13 mouse cellular contexts compared by ENCODE assay signal in the genomic region with DNA sequence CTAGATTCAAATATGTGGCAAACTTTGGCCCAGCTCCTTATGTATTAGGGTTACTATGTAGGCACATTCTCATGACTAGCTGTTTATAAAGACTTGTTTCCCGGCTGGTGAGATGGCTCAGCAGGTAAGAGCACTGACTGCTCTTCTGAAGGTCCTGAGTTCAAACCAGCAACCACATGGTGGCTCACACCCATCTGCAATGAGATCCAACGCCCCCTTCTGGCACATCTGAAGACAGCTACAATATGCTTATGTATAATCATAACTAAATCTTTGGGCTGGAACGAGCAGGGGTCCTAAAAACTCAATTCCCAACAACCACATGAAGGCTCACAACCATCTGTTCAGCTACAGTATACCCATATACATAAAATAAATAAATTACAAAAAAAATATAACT. TPM values are rescaled to one million over a fixed set of nuclear protein-coding genes. Genes with fewer than 3 reads are reported as not detected.
A peak's percentile ranks its signal among the peaks of the same experiment; 100 is the strongest.
DNase-seq lines count a peak whose midpoint lies in the region; ATAC-seq and TF ChIP-seq lines count a peak whose summit lies in the region.
"Had no signal": no experiment of that assay in that cellular context is flagged by ENCODE, and none has a peak within 500 bp of the region (broad histone marks: within the 10 kb centered on the region; RNA-seq: fewer than 3 reads in every experiment).

No protein-coding gene starts in this region.

- H3K4me2 ChIP-seq in heart, postnatal 0 days (ENCODE audit: low read depth, low read length), result no peak overlapping the region
- H3K4me2 ChIP-seq in midbrain, postnatal 0 days (ENCODE audit: low read depth, low read length, poor library complexity, severe bottlenecking), result no peak overlapping the region
- no peak overlapping the region for H3K4me2 ChIP-seq in midbrain, embryonic 13.5 days (replicated peaks)
- H3K4me2 ChIP-seq in neural tube, embryonic 15.5 days, result no peak overlapping the region
- H3K4me2 ChIP-seq: heart, embryonic 11.5 days had no signal

- H3K4me3 ChIP-seq in heart, postnatal 0 days (ENCODE audit: low read depth, low read length), result no peak overlapping the region
- no peak overlapping the region for H3K4me3 ChIP-seq in midbrain, postnatal 0 days (ENCODE audit: low read depth, low read length)
- H3K4me3 ChIP-seq in midbrain, embryonic 13.5 days (replicated peaks), result no peak overlapping the region
- H3K4me3 ChIP-seq in E14TG2a.4 (replicated peaks; ENCODE audit: low read length), result no peak overlapping the region
- H3K4me3 ChIP-seq in neural tube, embryonic 15.5 days (replicated peaks), result no peak overlapping the region

- peaks cover 93% of the 10 kb centered on the region for H3K36me3 ChIP-seq in heart, postnatal 0 days (replicated peaks; ENCODE audit: control insufficient read depth, insufficient read depth, low read length)
- peaks cover 83% of the 10 kb centered on the region for H3K36me3 ChIP-seq in midbrain, postnatal 0 days (ENCODE audit: insufficient read depth, low read length)
- H3K36me3 ChIP-seq in midbrain, embryonic 13.5 days, result peaks cover 91% of the 10 kb centered on the region
- peaks cover 96% of the 10 kb centered on the region for H3K36me3 ChIP-seq in E14TG2a.4 (ENCODE audit: insufficient read depth, low read length)
- H3K36me3 ChIP-seq in splenic B cell, adult 2 months (ENCODE audit: control insufficient read depth, insufficient read depth, low read length, poor library complexity, severe bottlenecking), result peaks cover 7% of the 10 kb centered on the region
- peaks cover 88% of the 10 kb centered on the region for H3K36me3 ChIP-seq in neural tube, embryonic 15.5 days

- no peak for DNase-seq in heart, postnatal 0 days (ENCODE audit: low spot score)
- no peak for DNase-seq in heart, adult 8-10 months (ENCODE audit: low spot score)
- DNase-seq in midbrain, postnatal 0 days (ENCODE audit: low spot score), result no peak
- peak; percentile 77 for DNase-seq in splenic B cell, adult 2 months (ENCODE audit: low read depth, low spot score)
- no peak for DNase-seq in frontal cortex, adult 2 months (ENCODE audit: extremely low spot score in 1 of 2, low spot score in 1 of 2)
- DNase-seq: cerebellum, adult 11-12 months; kidney, adult 11 months had no signal

- 74% methylated on average over 3 of the region's 3 CpGs for WGBS in heart, postnatal 0 days
- WGBS in midbrain, postnatal 0 days, result 72% methylated on average over 3 of the region's 3 CpGs
- 76% methylated on average over 3 of the region's 3 CpGs for WGBS in midbrain, embryonic 13.5 days
- WGBS in neural tube, embryonic 15.5 days, result 79% methylated on average over 3 of the region's 3 CpGs

- no peak for TF ChIP-seq EP300 in heart, postnatal 0 days (IDR thresholded peaks at IDR 0.05; ENCODE audit: low read depth)

- no peaks in the 10 kb centered on the region for H3K27me3 ChIP-seq in heart, postnatal 0 days (ENCODE audit: control insufficient read depth, insufficient read depth, low read length)
- no peaks in the 10 kb centered on the region for H3K27me3 ChIP-seq in midbrain, postnatal 0 days (ENCODE audit: insufficient read depth, low read length)
- no peaks in the 10 kb centered on the region for H3K27me3 ChIP-seq in midbrain, embryonic 13.5 days
- H3K27me3 ChIP-seq in E14TG2a.4 (ENCODE audit: insufficient read depth, low read length), result no peaks in the 10 kb centered on the region
- no peaks in the 10 kb centered on the region for H3K27me3 ChIP-seq in splenic B cell, adult 2 months (ENCODE audit: control insufficient read depth, insufficient read depth, low read length, poor library complexity, severe bottlenecking)
- H3K27me3 ChIP-seq in neural tube, embryonic 15.5 days (replicated peaks), result no peaks in the 10 kb centered on the region

- no peak overlapping the region for H3K27ac ChIP-seq in heart, postnatal 0 days (ENCODE audit: low read depth)
- H3K27ac ChIP-seq in midbrain, postnatal 0 days (ENCODE audit: low read depth, low read length), result no peak overlapping the region
- no peak overlapping the region for H3K27ac ChIP-seq in midbrain, embryonic 13.5 days
- no peak overlapping the region for H3K27ac ChIP-seq in neural tube, embryonic 15.5 days (replicated peaks)
- H3K27ac ChIP-seq: macrophage had no signal

- no peak for ATAC-seq in heart, postnatal 0 days (ENCODE audit: insufficient read depth, low read depth)
- ATAC-seq in midbrain, postnatal 0 days (ENCODE audit: low FRiP score), result no peak
- ATAC-seq in midbrain, embryonic 13.5 days, result no peak
- ATAC-seq in neural tube, embryonic 15.5 days (ENCODE audit: low FRiP score), result no peak
- ATAC-seq: midbrain, embryonic 16.5 days had no signal

- peak; percentile 21 for TF ChIP-seq CTCF in heart, postnatal 0 days (IDR thresholded peaks at IDR 0.05; ENCODE audit: low read depth)
- peak; percentile 50 for TF ChIP-seq CTCF in midbrain, postnatal 0 days (IDR thresholded peaks at IDR 0.05)
- peak; percentile 14; the same call in 1 of the 2 replicates for TF ChIP-seq CTCF in E14TG2a.4 (conservative IDR thresholded peaks at IDR 0.05; ENCODE audit: low read length)

- no peaks in the 10 kb centered on the region for H3K9me3 ChIP-seq in heart, postnatal 0 days (replicated peaks; ENCODE audit: control insufficient read depth, low read length)
- no peaks in the 10 kb centered on the region for H3K9me3 ChIP-seq in midbrain, postnatal 0 days (ENCODE audit: low read length)
- no peaks in the 10 kb centered on the region for H3K9me3 ChIP-seq in midbrain, embryonic 13.5 days
- no peaks in the 10 kb centered on the region for H3K9me3 ChIP-seq in E14TG2a.4 (ENCODE audit: low read length)
- no peaks in the 10 kb centered on the region for H3K9me3 ChIP-seq in neural tube, embryonic 15.5 days (replicated peaks)

- H3K4me1 ChIP-seq in heart, postnatal 0 days (ENCODE audit: control insufficient read depth, insufficient read depth), result no peaks in the 10 kb centered on the region
- H3K4me1 ChIP-seq in midbrain, postnatal 0 days (ENCODE audit: insufficient read depth, low read length), result no peaks in the 10 kb centered on the region
- no peaks in the 10 kb centered on the region for H3K4me1 ChIP-seq in midbrain, embryonic 13.5 days (replicated peaks)
- H3K4me1 ChIP-seq in E14TG2a.4 (replicated peaks; ENCODE audit: low read depth, low read length), result peaks cover 30% of the 10 kb centered on the region
- H3K4me1 ChIP-seq in neural tube, embryonic 15.5 days, result no peaks in the 10 kb centered on the region

- no peak overlapping the region for H3K9ac ChIP-seq in heart, postnatal 0 days (replicated peaks; ENCODE audit: low read depth, low read length)
- no peak overlapping the region for H3K9ac ChIP-seq in midbrain, postnatal 0 days (replicated peaks; ENCODE audit: low read length, poor library complexity, severe bottlenecking)
- no peak overlapping the region for H3K9ac ChIP-seq in midbrain, embryonic 13.5 days (replicated peaks)
- H3K9ac ChIP-seq in neural tube, embryonic 15.5 days (replicated peaks), result no peak overlapping the region

RNA-seq across cellular contexts. Expression of a gene that starts 24.4 kb away (rescaled TPM):
- 0.70 and 3.1 TPM in 2 replicates for total RNA-seq in heart, postnatal 0 days (2014; rRNA removed; ENCODE audit: low replicate concordance)
- 1.7 and 1.8 TPM in 2 replicates for polyA plus RNA-seq in heart, postnatal 0 days (2015; fragmentation: Nextera tagmentation; extraction: Ambion mirVana)
- 10 to 100 TPM in 1 of 4 experiments, 1 to 10 TPM in 3; 2.8 to 10.1 (median 3.9) TPM for total RNA-seq in heart, adult 8-10 months (2022)
- total RNA-seq in midbrain, postnatal 0 days (2014; rRNA removed), result 4.3 and 9.2 TPM in 2 replicates
- polyA plus RNA-seq in midbrain, postnatal 0 days (2015; fragmentation: Nextera tagmentation; extraction: Ambion mirVana), result 2.1 and 2.2 TPM in 2 replicates
- 1.6 and 2.3 TPM in 2 replicates for polyA plus RNA-seq in midbrain, embryonic 13.5 days (2015; fragmentation: Nextera tagmentation; extraction: Ambion mirVana)
- 2.5 and 5.1 TPM in 2 replicates for polyA plus RNA-seq in neural tube, embryonic 15.5 days (2015; fragmentation: Nextera tagmentation; extraction: Ambion mirVana)
- 6.6 and 8.6 TPM in 2 replicates for polyA plus RNA-seq in frontal cortex, adult 2 months (2012; rRNA removed)
